Mouse (Mus musculus): ENCODE measurements at regions not wholly inside any gene's neighbourhood (a gene's known extent, or its start where the extent isn't known, plus 50 kb on each side); places are given as distances from the start of the nearest gene placed in this dataset.
"Not testable (repeated sequence)": the region's sequence is repeated elsewhere in the genome, so short reads cannot be mapped to it uniquely, and the experiment has no call there.

- H3K27me3 ChIP-seq: no peaks in the 10 kb centered on the region; the same call in 1 of the 2 replicates
- ATAC-seq (ENCODE audit: low FRiP score, low read depth): no peak
Observed at GRCm38 (mm10) chr7:73238486-73238885, 136.8 kb upstream of the Rgma start.

GRCm38 (mm10) chr7:73243591-73244355, 131.5 kb upstream of the Rgma start:
- peaks cover 7% of the 10 kb centered on the region; the same call in 1 of the 2 replicates for H3K4me1 ChIP-seq
- no peak overlapping the region for H3K4me2 ChIP-seq (replicated peaks)
- ATAC-seq (ENCODE audit: low FRiP score, low read depth): peak; percentile 68; the same call in 1 of the 2 replicates
- H3K27me3 ChIP-seq: no peaks in the 10 kb centered on the region; the same call in 1 of the 2 replicates
- no peak overlapping the region for H3K9ac ChIP-seq (replicated peaks)
- no peak overlapping the region for H3K4me3 ChIP-seq
- H3K27ac ChIP-seq (replicated peaks): peak overlapping the region; percentile 58
- WGBS: 26% methylated on average over 9 of the region's 9 CpGs
- no peaks in the 10 kb centered on the region for H3K9me3 ChIP-seq
- H3K36me3 ChIP-seq: no peaks in the 10 kb centered on the region

More at GRCm38 (mm10) chr7:73238486-73238885, 136.8 kb upstream of the Rgma start:
- Histone ChIP-seq H3K4me3 (no peak overlapping the region), H3K9me3 (no peaks in the 10 kb centered on the region), H3K36me3 (no peaks in the 10 kb centered on the region), H3K4me2 (replicated peaks) (no peak overlapping the region), H3K9ac (replicated peaks) (no peak overlapping the region), H3K4me1 (peaks cover 6% of the 10 kb centered on the region; the same call in 1 of the 2 replicates), H3K27ac (replicated peaks) (no peak overlapping the region)
- WGBS: 29% methylated on average over 4 of the region's 4 CpGs

GRCm38 (mm10) chr7:73245431-73245830, 129.9 kb upstream of the Rgma start:
- H3K27ac ChIP-seq (replicated peaks): no peak overlapping the region
- no peak overlapping the region for H3K9ac ChIP-seq (replicated peaks)
- no peaks in the 10 kb centered on the region; the same call in 1 of the 2 replicates for H3K27me3 ChIP-seq
- no peaks in the 10 kb centered on the region for H3K36me3 ChIP-seq
- no peak for ATAC-seq (ENCODE audit: low FRiP score, low read depth)
- H3K4me3 ChIP-seq: no peak overlapping the region
- H3K4me2 ChIP-seq (replicated peaks): no peak overlapping the region
- no peaks in the 10 kb centered on the region for H3K9me3 ChIP-seq
- WGBS: 95% methylated on average over 2 of the region's 2 CpGs
- H3K4me1 ChIP-seq: peaks cover 7% of the 10 kb centered on the region; the same call in 1 of the 2 replicates

GRCm38 (mm10) chr7:73250593-73250992, 124.7 kb upstream of the Rgma start:
- H3K27me3 ChIP-seq: no peaks in the 10 kb centered on the region
- no peak overlapping the region for H3K4me3 ChIP-seq
- no peak overlapping the region for H3K27ac ChIP-seq (replicated peaks)
- no peak for ATAC-seq (ENCODE audit: low FRiP score, low read depth)
- H3K9me3 ChIP-seq: no peaks in the 10 kb centered on the region
- H3K36me3 ChIP-seq: no peaks in the 10 kb centered on the region
- H3K4me1 ChIP-seq: peaks cover 14% of the 10 kb centered on the region
- H3K4me2 ChIP-seq (replicated peaks): no peak overlapping the region
- 72% methylated on average over 8 of the region's 8 CpGs for WGBS
- no peak overlapping the region for H3K9ac ChIP-seq (replicated peaks)

GRCm38 (mm10) chr7:73251187-73251740, 124.0 kb upstream of the Rgma start:
- ATAC-seq (ENCODE audit: low FRiP score, low read depth): no peak
- peaks cover 14% of the 10 kb centered on the region for H3K4me1 ChIP-seq
- H3K4me3 ChIP-seq: no peak overlapping the region
- no peaks in the 10 kb centered on the region for H3K27me3 ChIP-seq
- H3K27ac ChIP-seq (replicated peaks): no peak overlapping the region
- H3K9me3 ChIP-seq: no peaks in the 10 kb centered on the region
- H3K36me3 ChIP-seq: no peaks in the 10 kb centered on the region
- WGBS: 75% methylated on average over 6 of the region's 6 CpGs
- H3K4me2 ChIP-seq (replicated peaks): no peak overlapping the region
- H3K9ac ChIP-seq (replicated peaks): no peak overlapping the region

GRCm38 (mm10) chr7:73254972-73255371, 120.3 kb upstream of the Rgma start:
- not testable (repeated sequence) for H3K27ac ChIP-seq (replicated peaks)

GRCm38 (mm10) chr7:73260140-73260539, 115.2 kb upstream of the Rgma start:
- Histone ChIP-seq H3K27ac (replicated peaks) (no peak overlapping the region), H3K4me1 (peaks cover 13% of the 10 kb centered on the region), H3K9ac (replicated peaks) (no peak overlapping the region), H3K27me3 (no peaks in the 10 kb centered on the region), H3K9me3 (no peaks in the 10 kb centered on the region), H3K36me3 (no peaks in the 10 kb centered on the region), H3K4me2 (replicated peaks) (no peak overlapping the region), H3K4me3 (no peak overlapping the region)
- 95% methylated on average over 4 of the region's 4 CpGs for WGBS
- no peak for ATAC-seq (ENCODE audit: low FRiP score, low read depth)

More at GRCm38 (mm10) chr7:73254972-73255371, 120.3 kb upstream of the Rgma start:
- 91% methylated on average over 7 of the region's 7 CpGs for WGBS
- H3K36me3 ChIP-seq; H3K27me3 ChIP-seq; H3K9ac ChIP-seq (replicated peaks); H3K9me3 ChIP-seq; ATAC-seq (ENCODE audit: low FRiP score, low read depth); H3K4me3 ChIP-seq; H3K4me2 ChIP-seq (replicated peaks): not testable (repeated sequence)
- peaks cover 14% of the 10 kb centered on the region for H3K4me1 ChIP-seq

- ATAC-seq (ENCODE audit: low FRiP score, low read depth): peak; percentile 62
- peak overlapping the region; percentile 1; the same call in 1 of the 2 replicates for H3K27ac ChIP-seq (replicated peaks)
- peaks cover 13% of the 10 kb centered on the region for H3K4me1 ChIP-seq
- no peaks in the 10 kb centered on the region for H3K36me3 ChIP-seq
- H3K4me3 ChIP-seq: no peak overlapping the region
- no peak overlapping the region for H3K9ac ChIP-seq (replicated peaks)
- H3K9me3 ChIP-seq: no peaks in the 10 kb centered on the region
- no peaks in the 10 kb centered on the region for H3K27me3 ChIP-seq
- 58% methylated on average over 5 of the region's 5 CpGs for WGBS
- H3K4me2 ChIP-seq (replicated peaks): no peak overlapping the region
Observed at GRCm38 (mm10) chr7:73261750-73262149, 113.6 kb upstream of the Rgma start.

GRCm38 (mm10) chr7:73262526-73262925, 112.8 kb upstream of the Rgma start:
- Histone ChIP-seq H3K27me3 (no peaks in the 10 kb centered on the region), H3K4me3 (no peak overlapping the region), H3K9me3 (no peaks in the 10 kb centered on the region), H3K36me3 (no peaks in the 10 kb centered on the region), H3K9ac (replicated peaks) (no peak overlapping the region), H3K4me2 (replicated peaks) (no peak overlapping the region), H3K4me1 (peaks cover 13% of the 10 kb centered on the region), H3K27ac (replicated peaks) (no peak overlapping the region)
- ATAC-seq (ENCODE audit: low FRiP score, low read depth): no peak
- WGBS: 18% methylated on average over 3 of the region's 3 CpGs

GRCm38 (mm10) chr7:73269626-73270025, 105.7 kb upstream of the Rgma start:
- WGBS: 94% methylated on average over 3 of the region's 3 CpGs
- no peaks in the 10 kb centered on the region for H3K27me3 ChIP-seq

GRCm38 (mm10) chr7:73272787-73273186, 102.5 kb upstream of the Rgma start:
- H3K4me2 ChIP-seq (replicated peaks): no peak overlapping the region
- no peaks in the 10 kb centered on the region for H3K36me3 ChIP-seq
- no peaks in the 10 kb centered on the region for H3K4me1 ChIP-seq
- no peaks in the 10 kb centered on the region for H3K27me3 ChIP-seq
- H3K27ac ChIP-seq (replicated peaks): no peak overlapping the region
- 84% methylated on average over 1 of the region's 1 CpGs for WGBS
- H3K9me3 ChIP-seq: no peaks in the 10 kb centered on the region
- no peak for ATAC-seq (ENCODE audit: low FRiP score, low read depth)
- H3K4me3 ChIP-seq: no peak overlapping the region
- no peak overlapping the region for H3K9ac ChIP-seq (replicated peaks)

More at GRCm38 (mm10) chr7:73269626-73270025, 105.7 kb upstream of the Rgma start:
- Histone ChIP-seq H3K36me3 (no peaks in the 10 kb centered on the region), H3K27ac (replicated peaks) (no peak overlapping the region), H3K9ac (replicated peaks) (no peak overlapping the region), H3K4me2 (replicated peaks) (no peak overlapping the region), H3K4me3 (no peak overlapping the region), H3K9me3 (no peaks in the 10 kb centered on the region), H3K4me1 (no peaks in the 10 kb centered on the region)
- no peak for ATAC-seq (ENCODE audit: low FRiP score, low read depth)

GRCm38 (mm10) chr7:73275814-73276271, 99.5 kb upstream of the Rgma start:
- no peaks in the 10 kb centered on the region for H3K4me1 ChIP-seq
- H3K27me3 ChIP-seq: no peaks in the 10 kb centered on the region
- H3K4me2 ChIP-seq (replicated peaks): no peak overlapping the region
- no peak overlapping the region for H3K4me3 ChIP-seq
- H3K27ac ChIP-seq (replicated peaks): no peak overlapping the region
- no peaks in the 10 kb centered on the region for H3K9me3 ChIP-seq
- H3K9ac ChIP-seq (replicated peaks): no peak overlapping the region
- 88% methylated on average over 9 of the region's 9 CpGs for WGBS
- ATAC-seq (ENCODE audit: low FRiP score, low read depth): no peak
- H3K36me3 ChIP-seq: no peaks in the 10 kb centered on the region
